Mouse (Mus musculus) adrenal gland, postnatal 14 days (tissue): ENCODE measurements around the gene Ces1f. TPM values are rescaled to one million over a fixed set of nuclear protein-coding genes. Genes with fewer than 3 reads are reported as not detected.
"Not testable (repeated sequence)": the region's sequence is repeated elsewhere in the genome, so short reads cannot be mapped to it uniquely, and the experiment has no call there.

Experiments used
- DNase-seq: peaks from one replicate; pipeline ENCODE4 v3.0.0; 2021; ENCODE audit warnings: mixed read lengths
- long read RNA-seq, 2 experiments: library from polyadenylated mRNA; stranded (forward); transcript quantifications; one replicate each; pipeline ENCODE4 v2.0.0; 2021
- total RNA-seq: library from RNA; stranded (reverse); gene quantifications from 2 replicates; pipeline ENCODE4 v1.2.3, GENCODE M21; 2021

Gene Ces1f
- 7.9 and 13.1 TPM in 2 replicates for total RNA-seq
- long read RNA-seq, experiment 1, transcript Ces1f-201 (14 exons, 1,926 nt), result major isoform, 7 of 8 reads
- long read RNA-seq, experiment 1, partial matches to known transcripts, result 0 of 8 reads
- long read RNA-seq, experiment 1, other reads (novel, unspliced or antisense), result 1 of 8 reads
- long read RNA-seq, experiment 2, transcript Ces1f-201 (14 exons, 1,926 nt), result major isoform, 5 of 6 reads
- long read RNA-seq, experiment 2, partial matches to known transcripts, result 1 of 6 reads
- long read RNA-seq, experiment 2, other reads (novel, unspliced or antisense), result 0 of 6 reads

DNA sequence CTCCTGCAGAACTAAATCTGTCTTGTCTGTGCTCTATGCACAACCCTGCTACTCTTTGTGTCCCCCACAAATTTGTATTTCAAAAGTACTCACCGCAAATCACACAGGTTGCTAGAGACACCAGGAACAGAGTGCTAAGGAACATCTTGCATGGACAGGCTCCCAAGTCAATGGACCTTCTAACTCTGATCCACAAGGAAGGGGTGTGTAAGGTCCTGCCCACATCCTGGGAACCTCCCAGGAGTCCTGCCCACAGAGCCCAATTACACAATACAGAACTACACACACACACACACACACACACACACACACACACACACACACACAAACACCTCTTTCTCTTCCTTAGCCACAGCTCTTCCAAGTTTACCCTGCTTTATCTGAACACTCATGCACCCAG lies at the start of gene Ces1f:
Gene Ces1f (minus strand): TSS at position 192 of the 400 bp plus-strand sequence.
- DNase-seq, result peak; percentile 11

DNA sequence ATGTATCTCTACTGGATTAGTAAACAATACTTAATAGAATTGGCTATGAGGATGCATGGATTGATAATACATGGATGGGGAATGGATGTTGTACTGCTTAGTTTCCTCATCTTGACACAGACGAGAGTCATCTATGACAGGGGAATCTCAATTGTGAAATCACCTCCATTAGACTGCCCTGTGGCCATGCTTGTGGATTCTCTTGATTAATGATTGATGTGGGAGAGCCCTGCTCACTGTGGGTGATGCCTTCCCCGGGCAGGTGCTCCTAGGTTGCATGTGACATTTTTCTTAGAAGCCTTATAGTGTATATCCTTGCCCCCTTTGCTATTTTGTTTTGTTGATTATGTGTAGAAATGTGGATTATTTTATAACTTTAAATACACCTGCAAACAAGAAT lies 45.6 kb upstream of the Ces1f start:
- DNase-seq, result no peak

DNA sequence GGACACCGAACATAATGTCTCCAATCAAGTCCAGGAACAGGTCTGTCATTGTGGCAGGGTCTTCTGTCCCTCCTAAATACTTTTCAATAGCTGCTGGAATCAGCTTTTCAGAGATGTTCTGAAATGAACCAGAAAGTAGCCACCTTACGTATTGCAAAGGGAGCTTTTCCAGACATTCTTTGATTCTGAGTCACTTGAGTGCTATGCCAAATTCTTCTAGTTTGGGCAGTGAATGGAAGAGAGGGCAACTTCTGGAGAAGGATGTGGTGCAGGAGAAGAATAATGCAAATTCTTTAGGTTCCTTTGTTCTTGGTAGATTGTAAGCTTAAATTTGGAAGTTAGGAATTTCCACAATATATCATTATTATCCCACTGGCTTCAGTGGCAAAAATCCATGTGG lies 37.5 kb upstream of the Ces1f start:
- no peak for DNase-seq

DNA sequence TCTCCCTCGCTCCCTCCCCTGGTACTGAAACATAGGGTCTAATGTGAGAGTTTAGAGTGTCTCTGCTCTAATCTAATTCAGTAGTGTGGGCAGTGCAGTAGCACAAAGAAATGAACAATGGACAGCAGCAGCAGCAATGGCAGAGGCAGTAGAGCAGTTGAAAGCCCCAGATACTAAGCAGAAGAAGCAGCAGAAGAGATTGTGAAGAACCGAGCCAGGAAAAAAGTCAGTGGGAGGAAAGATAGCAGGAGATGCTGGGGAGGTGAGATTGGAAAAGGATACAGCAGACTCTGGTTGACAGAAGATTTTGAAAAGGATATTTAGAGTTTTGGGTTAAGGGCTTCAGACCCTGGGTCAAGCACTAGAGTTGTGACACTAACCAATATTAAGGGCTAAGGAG lies 36.0 kb upstream of the Ces1f start:
- DNase-seq, result no peak

DNA sequence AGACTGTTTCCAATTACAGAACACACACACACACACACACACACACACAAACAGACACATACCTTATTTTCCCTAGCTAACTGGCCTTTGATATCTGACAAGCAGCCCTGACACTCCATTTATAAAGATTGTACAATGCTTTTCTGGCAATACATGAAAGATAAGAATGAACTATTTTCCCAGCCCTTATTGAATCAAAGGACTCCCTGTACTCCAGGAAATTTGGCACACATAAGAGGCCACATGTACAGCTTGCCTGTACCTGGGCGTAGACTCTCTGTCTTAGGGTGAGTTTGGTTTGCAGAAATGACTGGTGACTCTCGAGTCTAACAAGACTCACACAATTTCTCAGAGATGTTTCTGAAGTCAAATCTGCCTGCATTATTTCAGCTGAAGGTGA lies 4.3 kb upstream of the Ces1f start:
- DNase-seq, result no peak

DNA sequence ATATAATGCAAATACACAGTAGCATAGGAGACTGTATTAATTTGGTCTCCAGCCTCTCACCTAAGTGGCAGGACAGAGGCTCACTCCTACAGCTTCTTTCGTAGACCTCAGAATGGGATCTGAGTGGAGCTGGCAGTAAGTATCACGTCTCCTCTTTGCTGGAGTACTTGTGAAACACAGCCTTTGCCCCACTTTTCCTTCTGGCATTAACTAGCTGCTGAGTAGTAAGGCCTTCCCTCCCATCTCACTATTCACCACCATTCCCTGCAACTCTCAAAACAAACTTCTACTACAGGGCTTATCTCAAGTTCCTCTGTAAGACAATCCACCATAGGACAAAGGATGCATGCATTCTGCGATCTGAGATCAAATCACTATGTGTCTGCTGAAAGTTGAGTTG lies 2.8 kb upstream of the Ces1f start:
- peak; percentile 33 for DNase-seq

DNA sequence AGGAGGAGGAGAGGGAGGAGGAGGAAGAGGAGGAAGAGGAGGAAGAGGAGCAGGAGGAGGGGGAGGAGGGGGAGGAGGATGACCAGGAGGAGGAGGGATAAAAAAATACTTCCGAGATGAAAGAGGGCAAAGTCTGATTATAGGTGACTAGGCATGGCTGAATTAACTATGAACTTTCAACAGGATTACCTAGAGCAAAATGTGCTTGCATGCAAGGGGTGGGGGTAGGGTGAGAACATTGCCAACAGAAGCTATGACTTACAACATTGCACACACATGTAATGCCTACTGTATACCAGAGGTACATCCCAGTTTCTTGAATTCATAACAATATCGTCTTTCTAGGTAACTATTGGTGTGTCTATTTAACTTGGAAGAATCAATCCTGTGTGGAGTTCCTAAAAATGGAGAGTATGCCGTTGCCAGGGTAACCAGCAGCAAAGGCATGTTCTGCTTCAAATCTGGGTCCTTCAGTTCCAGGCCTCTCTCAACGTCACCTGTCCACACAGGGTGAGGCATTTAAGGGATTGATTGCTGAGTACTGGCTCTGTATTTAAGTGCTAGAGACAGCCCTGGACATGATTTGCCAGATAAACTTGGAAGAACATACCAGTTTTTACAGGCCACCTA lies 1.3 kb downstream of the Ces1f start:
- DNase-seq, result no peak

DNA sequence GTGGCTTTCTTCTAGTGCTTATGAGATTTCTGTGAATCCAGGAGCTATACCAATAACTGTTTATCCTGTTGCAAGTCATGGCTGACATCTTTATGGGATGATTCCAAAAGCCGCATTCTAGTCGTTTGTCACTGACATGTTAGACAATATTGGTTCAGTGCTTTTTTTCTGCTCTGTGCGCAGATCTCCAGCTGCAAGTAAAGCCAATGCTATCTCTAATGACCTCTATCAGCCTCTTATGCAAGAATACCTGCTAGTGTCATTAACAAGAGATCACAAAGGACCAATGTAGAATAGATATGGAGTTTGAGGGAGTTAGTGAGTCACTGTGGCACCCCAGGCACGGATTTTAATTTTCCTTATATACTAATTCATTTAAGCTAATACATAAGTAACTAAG lies 4.9 kb downstream of the Ces1f start:
- DNase-seq, result no peak

DNA sequence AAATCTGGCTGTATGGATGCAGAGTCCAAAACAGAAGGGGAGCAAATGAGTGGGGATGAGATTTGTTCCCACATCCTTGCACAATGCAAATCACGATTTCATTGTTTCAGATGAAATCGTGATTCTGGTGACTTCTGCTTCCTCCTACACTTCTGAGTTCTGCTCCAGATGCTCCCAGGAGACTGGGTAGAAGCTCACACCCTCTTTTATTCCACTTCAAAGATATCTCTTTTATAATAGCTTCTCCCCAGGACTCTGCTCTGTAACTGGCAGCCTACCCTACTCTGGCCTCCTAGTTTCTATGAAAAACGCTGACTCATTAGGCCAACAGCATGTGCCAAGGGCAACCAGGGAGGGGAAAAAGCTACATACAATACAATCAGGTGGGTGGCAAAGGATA lies 6.2 kb downstream of the Ces1f start:
- peak; percentile 12 for DNase-seq

DNA sequence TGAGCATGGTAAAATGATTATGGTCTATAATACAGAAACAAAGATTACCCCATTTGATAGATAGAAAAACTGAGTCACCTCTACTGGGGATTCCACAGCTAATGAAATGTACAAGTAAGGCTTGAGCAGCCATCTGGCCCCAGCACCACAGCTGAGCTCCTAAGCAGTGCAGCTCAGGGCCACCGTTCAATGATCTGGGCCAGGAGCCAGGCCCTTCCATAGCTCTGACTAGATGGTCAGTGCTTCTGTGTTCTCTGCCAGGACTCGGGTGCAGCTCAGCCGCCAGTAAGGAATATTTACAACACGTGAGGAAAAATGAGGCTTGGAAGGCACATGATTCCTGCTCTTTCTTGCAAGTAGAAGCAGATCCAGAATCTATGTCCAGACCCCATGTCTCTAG lies 6.9 kb downstream of the Ces1f start:
- peak; percentile 44 for DNase-seq

DNA sequence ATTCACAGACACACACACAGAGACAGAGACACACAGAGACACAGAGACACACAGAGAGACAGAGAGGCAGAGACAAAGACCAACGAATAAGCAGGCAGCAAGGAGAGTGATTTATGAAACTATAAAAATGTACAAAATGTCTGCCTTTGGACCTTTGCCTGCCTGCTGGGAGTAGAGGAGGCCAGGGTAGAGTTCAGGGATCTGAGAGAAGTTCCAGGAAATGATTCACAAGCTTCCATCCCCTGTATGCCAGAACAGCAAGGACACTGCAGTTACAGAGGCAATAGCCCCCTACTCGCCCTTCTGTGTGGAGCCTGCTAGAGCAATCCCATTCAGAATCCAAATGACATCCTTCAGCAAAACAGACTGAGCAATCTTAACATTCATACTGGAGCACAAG lies 18.1 kb downstream of the Ces1f start:
- DNase-seq, result peak; percentile 26

DNA sequence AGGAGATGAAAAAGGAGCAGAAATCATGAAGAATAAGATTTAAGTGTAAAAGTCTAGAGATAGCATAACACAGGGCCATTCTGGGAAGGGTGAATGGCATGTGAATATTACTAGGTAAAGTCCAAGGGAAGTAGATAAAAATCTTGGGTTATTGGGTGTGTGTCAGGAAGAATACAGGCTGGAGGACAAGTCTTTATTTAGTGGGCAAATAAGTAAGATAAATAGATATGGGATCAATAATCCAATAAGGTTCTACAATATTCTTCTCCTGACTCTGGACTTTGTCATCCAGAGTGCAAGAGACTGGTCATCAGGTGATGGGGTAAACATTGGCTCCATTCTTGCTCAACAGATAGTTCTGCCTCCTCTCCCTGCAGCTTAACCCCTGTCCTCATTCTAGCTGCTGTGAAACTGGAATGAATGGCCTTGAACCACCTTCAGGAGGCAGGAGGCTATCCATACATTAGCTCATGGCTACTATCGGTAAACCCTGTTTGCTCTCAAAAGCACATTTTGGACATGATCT lies 27.1 kb downstream of the Ces1f start:
- no peak for DNase-seq

DNA sequence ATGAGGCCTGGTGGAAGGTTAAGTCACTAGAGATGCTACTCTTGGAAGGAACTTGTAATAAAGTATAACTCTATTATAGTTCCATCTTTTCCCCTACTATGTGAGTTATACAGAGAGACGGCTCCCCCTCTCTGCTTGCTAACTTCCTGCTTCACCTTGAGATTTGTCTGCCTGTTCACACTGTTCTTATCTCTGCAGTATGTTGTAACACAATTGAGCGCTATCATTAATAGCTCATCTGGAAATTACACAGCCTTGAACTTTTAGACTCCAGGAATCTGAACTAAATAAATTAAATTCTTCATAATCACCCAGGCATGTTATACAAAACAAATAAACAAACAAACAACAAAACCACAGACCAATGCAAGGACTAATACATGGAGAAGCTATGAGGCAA lies 33.5 kb downstream of the Ces1f start:
- DNase-seq, result no peak

DNA sequence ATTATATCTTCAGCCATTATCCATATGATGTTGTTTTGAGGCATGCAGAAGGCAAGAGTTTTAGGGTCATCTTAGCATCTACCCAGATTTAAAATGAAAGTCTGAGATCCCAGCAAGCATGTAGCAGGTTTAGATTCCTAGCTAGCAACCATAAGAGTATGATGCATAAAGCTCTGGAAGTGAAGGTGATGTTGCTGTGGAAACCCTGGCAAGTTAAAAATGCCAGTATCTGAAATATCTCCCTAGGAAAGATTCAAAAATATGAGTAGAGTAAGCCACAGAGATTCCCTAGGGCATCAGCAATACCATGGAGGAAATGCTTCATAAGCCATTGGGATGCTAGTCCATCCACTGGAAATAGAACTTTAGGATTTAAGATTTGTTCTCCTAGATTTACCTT lies 39.7 kb downstream of the Ces1f start:
- DNase-seq, result no peak

DNA sequence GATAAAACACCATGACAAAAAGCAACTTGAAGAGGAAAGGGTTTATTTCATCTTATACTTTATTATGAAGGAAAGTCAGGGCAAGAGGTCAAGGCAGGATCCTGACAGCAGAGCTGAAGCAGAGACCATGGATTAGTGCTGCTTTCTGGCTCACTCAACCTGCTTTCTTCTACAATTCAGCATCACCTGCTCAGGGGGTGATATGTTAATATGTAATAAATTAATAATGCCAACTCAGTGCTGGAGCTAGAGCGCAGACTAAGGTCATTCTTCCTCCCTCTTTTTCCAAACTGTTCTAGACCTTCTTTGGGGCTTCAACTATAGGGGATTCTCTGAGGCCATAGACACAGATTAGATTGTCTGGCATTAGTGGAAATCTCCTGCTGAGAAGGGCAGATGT lies 43.9 kb downstream of the Ces1f start:
- DNase-seq, result no peak

DNA sequence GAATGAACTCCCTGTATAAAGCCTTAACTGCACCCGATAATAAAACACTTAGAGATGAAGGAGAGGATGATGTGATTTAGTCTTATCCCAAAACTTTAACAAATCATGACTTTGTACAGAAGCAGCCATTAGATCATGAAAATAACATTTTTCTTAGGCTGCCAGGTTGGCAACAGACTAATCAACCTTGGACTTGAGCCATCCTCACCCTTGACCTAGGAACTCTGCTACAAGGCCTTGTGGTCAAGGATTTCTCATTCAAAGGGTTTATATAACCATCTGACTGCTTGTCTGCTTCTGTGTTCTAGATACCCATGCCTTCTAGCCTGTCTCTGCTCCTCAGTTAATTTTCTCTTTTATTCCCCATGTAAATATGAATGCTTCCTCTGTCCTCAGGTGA lies 44.8 kb downstream of the Ces1f start:
- peak; percentile 61 for DNase-seq

DNA sequence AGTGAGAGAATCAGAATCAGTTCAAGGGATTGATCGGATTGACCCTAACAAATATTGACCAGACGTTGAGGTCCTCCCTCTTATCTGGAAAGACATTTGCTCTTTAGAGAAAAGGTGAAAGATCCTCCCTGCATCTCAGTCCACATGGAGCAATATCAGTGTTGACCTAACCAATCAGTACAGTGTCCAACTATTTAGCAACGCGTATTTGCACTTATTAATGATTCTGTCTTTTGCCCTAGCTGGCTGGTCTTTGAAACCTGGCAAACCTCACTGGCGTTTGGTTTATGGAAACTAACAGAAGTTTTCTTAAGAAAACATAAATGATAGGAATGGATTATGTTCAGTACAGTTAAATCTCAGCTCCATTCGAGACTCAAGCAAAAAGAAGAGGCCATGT lies 45.5 kb downstream of the Ces1f start:
- DNase-seq, result peak; percentile 18

DNA sequence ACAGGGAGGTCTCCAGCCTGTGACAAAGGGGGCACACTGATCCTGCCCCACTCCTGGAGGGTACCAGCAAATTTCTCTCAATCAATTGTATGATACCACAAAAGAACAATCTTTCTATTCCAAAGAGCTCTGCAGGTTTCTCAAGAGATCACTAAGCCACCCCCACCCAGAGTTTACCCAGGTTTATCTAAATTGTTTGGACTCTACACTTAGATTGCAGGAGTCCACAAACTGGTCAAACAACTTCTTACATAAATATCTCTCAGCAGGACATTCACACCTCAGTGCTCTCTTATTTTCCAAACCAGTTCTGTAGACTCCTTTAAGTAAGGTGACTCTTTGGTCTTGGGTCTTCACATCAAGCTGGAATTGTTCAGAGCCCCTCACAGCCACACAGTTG lies 50.1 kb downstream of the Ces1f start, which contains the start of gene Ces1e:
Gene Ces1e (minus strand): TSS at position 174 of the 400 bp plus-strand sequence.
- DNase-seq, result no peak

DNA sequence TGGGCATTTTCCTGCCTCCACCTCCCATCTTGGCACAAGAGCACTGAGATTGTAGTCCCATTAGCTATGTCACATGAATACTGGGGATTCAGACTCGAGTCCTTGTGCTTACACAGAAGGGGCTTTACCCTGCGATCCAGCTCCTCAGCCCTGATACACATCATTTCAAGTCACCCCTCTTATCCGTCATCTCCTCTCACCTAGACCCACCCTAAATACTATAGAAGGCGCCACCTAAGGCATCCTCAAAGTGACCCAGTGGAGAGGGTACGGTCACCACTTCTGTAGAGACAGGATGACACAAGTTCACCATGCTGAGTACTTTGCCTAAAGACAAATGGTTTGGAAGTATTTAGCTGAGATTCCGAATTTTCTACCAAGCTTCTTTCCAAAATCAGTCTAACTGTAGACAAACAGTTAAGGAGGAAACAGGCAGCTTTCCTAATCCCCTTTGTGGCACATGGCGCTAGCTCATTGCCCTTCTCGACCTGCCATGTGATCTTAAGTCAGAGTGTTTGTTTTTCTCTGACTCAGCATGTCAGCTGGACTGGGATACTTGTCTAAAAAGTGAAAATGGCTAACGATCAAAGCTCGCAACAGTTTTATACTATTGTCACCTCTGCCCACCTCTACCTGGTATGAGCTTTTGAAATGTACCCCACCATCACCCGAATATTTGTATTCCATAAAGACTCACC lies 50.7 kb downstream of the Ces1f start:
- peak; percentile 19 for DNase-seq

DNA sequence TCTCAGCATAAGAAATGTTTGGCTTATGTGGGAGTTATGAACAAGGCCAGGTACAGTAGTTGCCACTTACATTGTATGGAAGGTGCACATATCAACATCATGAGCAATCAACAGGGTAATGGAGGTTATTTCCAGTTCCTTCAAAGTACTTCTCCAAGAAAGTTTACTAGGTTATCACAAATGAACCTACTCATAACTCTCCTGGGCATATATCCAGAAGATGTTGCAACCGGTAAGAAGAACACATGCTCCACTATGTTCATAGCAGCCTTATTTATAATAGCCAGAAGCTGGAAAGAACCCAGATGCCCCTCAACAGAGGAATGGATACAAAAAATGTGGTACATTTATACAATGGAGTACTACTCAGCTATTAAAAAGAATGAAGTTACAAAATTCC lies 53.1 kb downstream of the Ces1f start:
- not testable (repeated sequence) for DNase-seq

DNA sequence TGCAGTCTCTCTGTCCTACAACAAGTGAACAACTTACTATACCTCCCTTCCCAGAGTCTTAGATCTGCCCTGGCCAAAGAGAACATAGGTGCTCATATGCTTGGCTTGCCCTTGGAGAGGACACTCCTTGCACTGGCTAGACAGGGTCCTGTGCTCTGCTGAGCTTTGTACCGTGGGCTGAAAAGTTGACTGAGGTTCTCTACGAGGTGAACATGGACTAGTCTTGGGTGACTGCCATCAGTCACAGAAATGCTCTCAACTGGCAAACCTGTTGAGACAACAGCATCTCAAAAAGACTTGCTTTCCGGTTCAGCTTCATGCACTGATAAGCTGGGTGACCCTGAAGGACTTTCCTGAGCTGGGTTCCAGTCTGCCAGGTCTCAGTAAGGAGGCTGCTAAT lies 57.7 kb downstream of the Ces1f start:
- no peak for DNase-seq

DNA sequence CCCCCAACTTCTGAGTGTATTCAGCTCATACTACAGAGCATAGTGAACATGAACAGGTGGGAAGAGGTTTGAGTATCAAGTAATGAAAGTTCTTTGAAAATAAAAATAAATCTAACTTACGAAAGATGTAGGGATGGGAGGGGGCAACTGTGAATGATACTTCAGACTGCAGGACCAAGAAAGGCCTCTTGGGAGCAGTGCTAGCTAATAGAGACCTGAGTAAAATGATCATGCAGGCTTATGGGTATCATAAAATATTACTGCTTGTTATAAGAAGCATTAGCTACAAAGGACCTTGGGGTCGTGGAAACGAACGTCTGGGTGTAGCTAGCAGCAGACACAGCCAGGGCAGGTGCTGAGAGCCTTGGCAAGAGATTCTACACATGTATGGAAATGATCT lies 61.7 kb downstream of the Ces1f start:
- DNase-seq, result no peak

DNA sequence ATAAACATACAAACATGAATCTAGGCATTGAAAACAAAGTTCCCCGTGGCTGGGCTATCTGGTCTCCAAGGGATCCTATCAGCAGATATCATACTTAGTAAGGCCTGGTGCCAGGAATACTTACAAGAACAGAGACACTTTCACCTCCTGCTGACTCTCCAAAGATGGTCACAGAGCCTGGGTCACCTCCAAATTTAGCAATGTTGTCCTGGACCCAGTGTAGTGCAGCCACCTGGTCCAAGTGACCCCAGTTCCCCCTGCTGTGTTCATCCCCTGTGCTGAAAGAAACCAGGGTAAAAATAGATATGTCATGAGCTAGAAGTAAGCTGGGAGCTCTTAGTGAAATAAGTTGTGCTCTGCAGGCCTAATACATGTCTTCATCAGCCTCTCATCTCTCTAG lies 62.2 kb downstream of the Ces1f start:
- no peak for DNase-seq
